Mouse (Mus musculus): ENCODE measurements around the gene Gm17482. TPM values are rescaled to one million over a fixed set of nuclear protein-coding genes. Genes with fewer than 3 reads are reported as not detected.

Gene Gm17482
- polyA plus RNA-seq, 1 experiment from 2014 or later = not detected

GRCm38 (mm10) chr6:115213129-115213528 is 14.0 kb upstream of the Gm17482 start:
- 47% methylated on average over 5 of the region's 5 CpGs for WGBS
- no peak overlapping the region for H3K4me2 ChIP-seq (replicated peaks; ENCODE audit: low read depth, low read length)
- ATAC-seq (ENCODE audit: low FRiP score, low TSS enrichment) = no peak
- H3K27me3 ChIP-seq (ENCODE audit: control insufficient read depth, insufficient read depth, low read length) = no peaks in the 10 kb centered on the region
- H3K9ac ChIP-seq (ENCODE audit: low read depth, low read length) = no peak overlapping the region
- no peaks in the 10 kb centered on the region for H3K9me3 ChIP-seq (ENCODE audit: control insufficient read depth, low read length)
- no peak overlapping the region for H3K4me3 ChIP-seq (ENCODE audit: low read length)
- no peaks in the 10 kb centered on the region for H3K36me3 ChIP-seq (ENCODE audit: control insufficient read depth, insufficient read depth, low read length)
- no peak overlapping the region for H3K27ac ChIP-seq (ENCODE audit: low read depth, low read length)
- no peaks in the 10 kb centered on the region; the same call in 1 of the 2 replicates for H3K4me1 ChIP-seq (ENCODE audit: control insufficient read depth, insufficient read depth, low read length)

DNA sequence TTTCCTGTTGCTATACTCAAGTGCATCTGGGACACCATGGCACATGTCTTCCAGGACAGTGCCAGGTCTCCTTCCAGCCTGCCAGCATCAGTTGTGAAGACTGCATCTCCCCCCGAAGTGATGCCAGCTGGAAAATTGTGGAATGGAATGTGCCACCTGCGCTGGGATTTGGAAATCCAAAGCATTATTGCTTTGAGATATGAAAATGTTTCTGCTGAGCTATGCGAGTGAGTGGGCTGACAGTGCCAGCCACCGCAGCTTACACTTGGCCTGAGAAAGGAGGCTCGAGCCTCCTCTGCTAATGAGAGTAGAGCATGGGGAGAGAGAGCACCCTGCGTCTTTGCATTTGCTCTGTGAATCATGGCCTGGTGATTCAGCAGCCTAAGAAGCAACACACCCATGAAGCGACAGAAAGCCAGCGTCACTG is 5.9 kb upstream of the Gm17482 start:
- 81% methylated on average over 8 of the region's 8 CpGs for WGBS
- H3K4me2 ChIP-seq (replicated peaks; ENCODE audit: low read depth, low read length) = no peak overlapping the region
- H3K4me1 ChIP-seq (ENCODE audit: control insufficient read depth, insufficient read depth, low read length) = no peaks in the 10 kb centered on the region
- no peaks in the 10 kb centered on the region for H3K36me3 ChIP-seq (ENCODE audit: control insufficient read depth, insufficient read depth, low read length)
- no peak for ATAC-seq (ENCODE audit: low FRiP score, low TSS enrichment)
- H3K4me3 ChIP-seq (ENCODE audit: low read length) = no peak overlapping the region
- H3K9ac ChIP-seq (ENCODE audit: low read depth, low read length) = no peak overlapping the region
- no peaks in the 10 kb centered on the region for H3K9me3 ChIP-seq (ENCODE audit: control insufficient read depth, low read length)
- no peaks in the 10 kb centered on the region for H3K27me3 ChIP-seq (ENCODE audit: control insufficient read depth, insufficient read depth, low read length)
- no peak overlapping the region for H3K27ac ChIP-seq (ENCODE audit: low read depth, low read length)

DNA sequence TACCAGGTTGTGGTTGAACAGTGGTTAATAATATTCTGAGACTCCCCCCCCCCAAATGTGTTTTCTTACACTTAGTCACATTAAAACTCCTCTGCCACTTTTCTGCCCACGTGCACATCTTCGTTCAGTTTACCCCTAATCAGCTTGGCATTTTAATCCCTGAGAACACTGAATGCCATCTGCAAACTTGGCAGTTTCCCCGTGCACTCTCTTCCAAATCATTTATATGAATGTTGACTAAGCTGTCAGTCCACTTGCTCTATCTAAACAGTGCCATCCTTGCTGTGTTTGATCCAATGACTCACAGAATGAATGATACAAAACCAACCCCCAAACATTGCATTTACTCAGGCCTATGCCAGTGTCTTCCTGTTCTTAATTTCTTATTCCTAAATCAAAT is 1.6 kb upstream of the Gm17482 start:
- Histone ChIP-seq H3K9me3 (ENCODE audit: control insufficient read depth, low read length) (no peaks in the 10 kb centered on the region), H3K4me3 (ENCODE audit: low read length) (no peak overlapping the region), H3K27me3 (ENCODE audit: control insufficient read depth, insufficient read depth, low read length) (no peaks in the 10 kb centered on the region), H3K9ac (ENCODE audit: low read depth, low read length) (no peak overlapping the region), H3K4me1 (ENCODE audit: control insufficient read depth, insufficient read depth, low read length) (no peaks in the 10 kb centered on the region), H3K36me3 (ENCODE audit: control insufficient read depth, insufficient read depth, low read length) (no peaks in the 10 kb centered on the region), H3K4me2 (replicated peaks; ENCODE audit: low read depth, low read length) (no peak overlapping the region), H3K27ac (ENCODE audit: low read depth, low read length) (no peak overlapping the region)
- no peak for ATAC-seq (ENCODE audit: low FRiP score, low TSS enrichment)
- WGBS = 73% methylated on average over 3 of the region's 3 CpGs

GRCm38 (mm10) chr6:115227529-115227928 is 386 bp downstream of the Gm17482 start:
- Histone ChIP-seq H3K4me3 (ENCODE audit: low read length) (no peak overlapping the region), H3K4me1 (ENCODE audit: control insufficient read depth, insufficient read depth, low read length) (no peaks in the 10 kb centered on the region), H3K9me3 (ENCODE audit: control insufficient read depth, low read length) (no peaks in the 10 kb centered on the region), H3K9ac (ENCODE audit: low read depth, low read length) (no peak overlapping the region), H3K36me3 (ENCODE audit: control insufficient read depth, insufficient read depth, low read length) (no peaks in the 10 kb centered on the region), H3K4me2 (replicated peaks; ENCODE audit: low read depth, low read length) (no peak overlapping the region), H3K27ac (ENCODE audit: low read depth, low read length) (no peak overlapping the region), H3K27me3 (ENCODE audit: control insufficient read depth, insufficient read depth, low read length) (no peaks in the 10 kb centered on the region)
- WGBS = 4% methylated on average over 2 of the region's 2 CpGs
- ATAC-seq (ENCODE audit: low FRiP score, low TSS enrichment) = peak; percentile 66; the same call in 1 of the 2 replicates

- WGBS = 57% methylated on average over 3 of the region's 3 CpGs
- H3K4me3 ChIP-seq (ENCODE audit: low read length) = no peak overlapping the region
- ATAC-seq (ENCODE audit: low FRiP score, low TSS enrichment) = no peak
- no peaks in the 10 kb centered on the region for H3K9me3 ChIP-seq (ENCODE audit: control insufficient read depth, low read length)
- H3K27ac ChIP-seq (ENCODE audit: low read depth, low read length) = no peak overlapping the region
- no peaks in the 10 kb centered on the region for H3K4me1 ChIP-seq (ENCODE audit: control insufficient read depth, insufficient read depth, low read length)
- no peaks in the 10 kb centered on the region for H3K36me3 ChIP-seq (ENCODE audit: control insufficient read depth, insufficient read depth, low read length)
- no peak overlapping the region for H3K9ac ChIP-seq (ENCODE audit: low read depth, low read length)
- H3K4me2 ChIP-seq (replicated peaks; ENCODE audit: low read depth, low read length) = no peak overlapping the region
- no peaks in the 10 kb centered on the region for H3K27me3 ChIP-seq (ENCODE audit: control insufficient read depth, insufficient read depth, low read length)
These were observed 3.4 kb downstream of the Gm17482 start for GRCm38 (mm10) chr6:115230557-115230956.

- 70% methylated on average over 4 of the region's 4 CpGs for WGBS
- H3K9me3 ChIP-seq (ENCODE audit: control insufficient read depth, low read length) = no peaks in the 10 kb centered on the region
These were observed 4.7 kb downstream of the Gm17482 start for GRCm38 (mm10) chr6:115231836-115232235.

DNA sequence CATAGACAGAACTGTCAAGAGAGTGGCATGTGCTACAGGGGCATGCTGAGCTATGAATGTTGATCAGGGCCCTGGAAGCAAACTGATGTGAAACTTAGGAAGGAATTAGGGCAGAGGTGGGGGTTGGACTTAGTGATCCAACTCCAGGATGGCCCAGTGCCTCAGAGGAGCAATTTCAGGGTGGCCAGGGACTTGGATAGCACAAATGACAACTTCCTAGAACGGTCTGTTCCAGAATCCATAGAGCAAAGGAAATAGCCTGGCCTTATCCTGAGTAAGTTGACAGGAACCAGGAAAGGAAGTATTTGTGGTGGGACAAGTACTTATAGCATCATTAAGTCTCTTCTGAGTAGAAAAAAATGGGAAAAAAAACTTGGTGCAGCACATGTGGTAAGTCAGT is 5.4 kb downstream of the Gm17482 start:
- ATAC-seq (ENCODE audit: low FRiP score, low TSS enrichment) = no peak
- Histone ChIP-seq H3K36me3 (ENCODE audit: control insufficient read depth, insufficient read depth, low read length) (no peaks in the 10 kb centered on the region), H3K27me3 (ENCODE audit: control insufficient read depth, insufficient read depth, low read length) (no peaks in the 10 kb centered on the region), H3K4me3 (ENCODE audit: low read length) (no peak overlapping the region), H3K9ac (ENCODE audit: low read depth, low read length) (no peak overlapping the region), H3K9me3 (ENCODE audit: control insufficient read depth, low read length) (no peaks in the 10 kb centered on the region), H3K4me1 (ENCODE audit: control insufficient read depth, insufficient read depth, low read length) (no peaks in the 10 kb centered on the region), H3K27ac (ENCODE audit: low read depth, low read length) (no peak overlapping the region), H3K4me2 (replicated peaks; ENCODE audit: low read depth, low read length) (no peak overlapping the region)
- 77% methylated on average over 1 of the region's 1 CpGs for WGBS

More at GRCm38 (mm10) chr6:115231836-115232235, 4.7 kb downstream of the Gm17482 start:
- Histone ChIP-seq H3K4me1 (ENCODE audit: control insufficient read depth, insufficient read depth, low read length) (no peaks in the 10 kb centered on the region), H3K4me2 (replicated peaks; ENCODE audit: low read depth, low read length) (no peak overlapping the region), H3K9ac (ENCODE audit: low read depth, low read length) (no peak overlapping the region), H3K27ac (ENCODE audit: low read depth, low read length) (no peak overlapping the region), H3K27me3 (ENCODE audit: control insufficient read depth, insufficient read depth, low read length) (no peaks in the 10 kb centered on the region), H3K36me3 (ENCODE audit: control insufficient read depth, insufficient read depth, low read length) (no peaks in the 10 kb centered on the region), H3K4me3 (ENCODE audit: low read length) (no peak overlapping the region)
- no peak for ATAC-seq (ENCODE audit: low FRiP score, low TSS enrichment)

GRCm38 (mm10) chr6:115238031-115239027 is 11.2 kb downstream of the Gm17482 start:
- H3K9me3 ChIP-seq (ENCODE audit: control insufficient read depth, low read length) = no peaks in the 10 kb centered on the region
- 82% methylated on average over 9 of the region's 9 CpGs for WGBS
- no peak for ATAC-seq (ENCODE audit: low FRiP score, low TSS enrichment)

DNA sequence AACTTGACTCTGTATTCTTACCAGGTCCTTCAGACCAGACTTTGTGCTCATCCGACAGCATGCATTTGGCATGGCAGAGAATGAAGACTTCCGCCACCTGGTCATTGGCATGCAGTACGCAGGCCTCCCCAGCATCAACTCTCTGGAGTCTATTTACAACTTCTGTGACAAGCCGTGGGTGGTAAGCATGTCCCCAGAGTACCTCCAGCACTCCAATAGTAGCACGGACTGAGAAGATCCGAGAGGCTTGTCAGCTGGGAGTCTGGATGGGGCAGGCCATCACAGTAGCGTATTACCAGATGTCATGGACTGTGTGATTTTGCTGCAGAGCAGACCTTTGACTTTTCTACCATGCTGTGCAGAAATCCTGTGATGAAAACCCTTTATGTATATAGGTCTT is 12.2 kb downstream of the Gm17482 start:
- no peak overlapping the region for H3K9ac ChIP-seq (ENCODE audit: low read depth, low read length)
- WGBS = 82% methylated on average over 7 of the region's 7 CpGs
- no peaks in the 10 kb centered on the region for H3K9me3 ChIP-seq (ENCODE audit: control insufficient read depth, low read length)
- H3K36me3 ChIP-seq (ENCODE audit: control insufficient read depth, insufficient read depth, low read length) = no peaks in the 10 kb centered on the region
- no peak overlapping the region for H3K4me3 ChIP-seq (ENCODE audit: low read length)
- no peaks in the 10 kb centered on the region for H3K27me3 ChIP-seq (ENCODE audit: control insufficient read depth, insufficient read depth, low read length)
- H3K4me1 ChIP-seq (ENCODE audit: control insufficient read depth, insufficient read depth, low read length) = no peaks in the 10 kb centered on the region
- H3K4me2 ChIP-seq (replicated peaks; ENCODE audit: low read depth, low read length) = no peak overlapping the region
- no peak for ATAC-seq (ENCODE audit: low FRiP score, low TSS enrichment)
- H3K27ac ChIP-seq (ENCODE audit: low read depth, low read length) = no peak overlapping the region

More at GRCm38 (mm10) chr6:115238031-115239027, 11.2 kb downstream of the Gm17482 start:
- H3K4me3 ChIP-seq (ENCODE audit: low read length) = no peak overlapping the region
- H3K4me1 ChIP-seq (ENCODE audit: control insufficient read depth, insufficient read depth, low read length) = no peaks in the 10 kb centered on the region
- no peaks in the 10 kb centered on the region for H3K36me3 ChIP-seq (ENCODE audit: control insufficient read depth, insufficient read depth, low read length)
- no peak overlapping the region for H3K9ac ChIP-seq (ENCODE audit: low read depth, low read length)
- H3K27me3 ChIP-seq (ENCODE audit: control insufficient read depth, insufficient read depth, low read length) = no peaks in the 10 kb centered on the region
- no peak overlapping the region for H3K4me2 ChIP-seq (replicated peaks; ENCODE audit: low read depth, low read length)
- no peak overlapping the region for H3K27ac ChIP-seq (ENCODE audit: low read depth, low read length)
